Mouse (Mus musculus) megakaryocyte-erythroid progenitor cell, adult 5-6 weeks (primary cell): ENCODE data around the gene Wnt3a. TPM values are rescaled to one million over a fixed set of nuclear protein-coding genes. Genes with fewer than 3 reads are reported as not detected.
A peak's percentile ranks its signal among the peaks of the same experiment; 100 is the strongest.

Experiments used
- ATAC-seq: replicated peaks from 2 replicates; pipeline ENCODE4 v1.8.0; 2016; ENCODE audit warnings: mild to moderate bottlenecking, inconsistent platforms; ENCODE audit not compliant: severe bottlenecking, poor library complexity, low FRiP score, low TSS enrichment
- total RNA-seq, 2 experiments: library from RNA; stranded (forward) in 1 of 2; stranded (reverse) in 1 of 2; fragments of 200-1000, 215-1000 nt in 1 of 2; fragments of >200 nt in 1 of 2; fragmentation: Nextera tagmentation in 1 of 2; gene quantifications; 2 replicates each; pipeline ENCODE4 v1.2.3; 2014 to 2017

Wnt3a gene
- total RNA-seq, 2 experiments from 2014 or later = not detected

DNA sequence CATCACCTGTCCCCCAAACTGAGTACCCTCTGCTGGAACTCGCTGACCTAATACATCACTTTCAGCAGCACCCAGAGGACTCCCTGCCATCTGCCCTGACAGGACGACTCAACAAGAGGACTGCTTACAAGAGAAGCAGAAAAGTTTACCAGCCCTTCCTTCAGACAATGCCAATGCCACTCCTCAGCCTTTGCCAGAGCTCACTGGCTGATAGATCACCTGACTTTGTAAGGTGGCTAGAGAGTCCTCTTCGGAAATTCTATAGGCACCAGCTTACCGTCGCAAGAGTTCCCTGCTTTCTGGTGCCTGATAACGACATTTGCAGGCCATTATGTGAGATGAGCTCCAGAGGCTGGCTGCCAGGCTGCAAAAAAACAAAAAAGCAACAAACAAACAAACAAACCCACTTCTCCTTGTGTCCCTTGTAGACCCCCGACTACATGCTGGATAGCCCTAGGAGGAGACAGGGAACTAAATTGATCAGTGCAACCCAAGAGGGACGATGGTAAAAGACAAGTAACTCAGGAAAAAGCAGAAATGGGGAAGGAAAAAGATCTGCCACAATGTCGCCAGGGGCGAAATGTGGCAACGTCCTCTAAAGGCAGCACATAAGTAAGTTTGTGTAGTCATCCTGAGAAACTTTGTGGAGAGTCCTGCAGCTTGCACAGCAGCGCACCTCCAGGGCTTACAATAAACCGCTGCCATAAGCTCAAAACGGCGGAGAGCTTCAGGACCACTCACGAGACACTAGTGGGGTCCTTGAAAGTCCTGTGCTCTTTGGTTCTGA is 89.1 kb downstream of the Wnt3a start:
- peak; percentile 25 for ATAC-seq

Other genes with a start within 250 kb of the Wnt3a start
- gene Obscn, start 154.3 kb downstream of the Wnt3a start, total RNA-seq (2014; fragmentation: Nextera tagmentation) = 0.37 and 0.52 TPM in 2 replicates
- under 0.01 and 0.23 TPM in 2 replicates for gene Obscn, start 154.3 kb downstream of the Wnt3a start, total RNA-seq (2017)
- 14.3 and 26.1 TPM in 2 replicates for gene Iba57, start 127.0 kb downstream of the Wnt3a start, total RNA-seq (2014; fragmentation: Nextera tagmentation)
- gene Iba57, start 127.0 kb downstream of the Wnt3a start, total RNA-seq (2017) = 11.2 and 11.9 TPM in 2 replicates
- gene Gjc2, start 107.5 kb downstream of the Wnt3a start, total RNA-seq (2014; fragmentation: Nextera tagmentation) = 0.55 TPM in 1 of 2 replicates, not detected in the other
- not detected in 2 replicates for gene Gjc2, start 107.5 kb downstream of the Wnt3a start, total RNA-seq (2017)
- 72.9 and 91.5 TPM in 2 replicates for gene Guk1, start 98.5 kb downstream of the Wnt3a start, total RNA-seq (2014; fragmentation: Nextera tagmentation)
- gene Guk1, start 98.5 kb downstream of the Wnt3a start, total RNA-seq (2017) = 52.0 and 72.3 TPM in 2 replicates
- 49.2 and 76.8 TPM in 2 replicates for gene Mrpl55, start 88.3 kb downstream of the Wnt3a start, total RNA-seq (2014; fragmentation: Nextera tagmentation)
- 57.4 and 106 TPM in 2 replicates for gene Mrpl55, start 88.3 kb downstream of the Wnt3a start, total RNA-seq (2017)
- gene 2310033P09Rik, start 82.4 kb downstream of the Wnt3a start, total RNA-seq (2014; fragmentation: Nextera tagmentation) = 16.6 and 36.0 TPM in 2 replicates
- 15.4 and 17.6 TPM in 2 replicates for gene 2310033P09Rik, start 82.4 kb downstream of the Wnt3a start, total RNA-seq (2017)
- gene Arf1, start 62.5 kb downstream of the Wnt3a start, total RNA-seq (2014; fragmentation: Nextera tagmentation) = 163 and 217 TPM in 2 replicates
- 282 and 284 TPM in 2 replicates for gene Arf1, start 62.5 kb downstream of the Wnt3a start, total RNA-seq (2017)
- not detected in 2 replicates for gene Wnt9a, start 16.2 kb upstream of the Wnt3a start, total RNA-seq (2014; fragmentation: Nextera tagmentation)
- not detected in 2 replicates for gene Wnt9a, start 16.2 kb upstream of the Wnt3a start, total RNA-seq (2017)
- gene Prss38, start 84.9 kb upstream of the Wnt3a start, total RNA-seq (2014; fragmentation: Nextera tagmentation) = not detected in 2 replicates
- not detected in 2 replicates for gene Prss38, start 84.9 kb upstream of the Wnt3a start, total RNA-seq (2017)
- 10.2 and 12.8 TPM in 2 replicates for gene Jmjd4, start 159.3 kb upstream of the Wnt3a start, total RNA-seq (2014; fragmentation: Nextera tagmentation)
- 7.4 and 10.3 TPM in 2 replicates for gene Jmjd4, start 159.3 kb upstream of the Wnt3a start, total RNA-seq (2017)
- gene Snap47, start 160.4 kb upstream of the Wnt3a start, total RNA-seq (2014; fragmentation: Nextera tagmentation) = 8.7 and 11.5 TPM in 2 replicates
- 9.0 and 9.6 TPM in 2 replicates for gene Snap47, start 160.4 kb upstream of the Wnt3a start, total RNA-seq (2017)
- gene Zfp867, start 181.7 kb upstream of the Wnt3a start, total RNA-seq (2014; fragmentation: Nextera tagmentation) = 2.0 and 2.6 TPM in 2 replicates
- gene Zfp867, start 181.7 kb upstream of the Wnt3a start, total RNA-seq (2017) = 2.2 and 2.7 TPM in 2 replicates
- 23.0 and 24.9 TPM in 2 replicates for gene Zkscan17, start 236.0 kb upstream of the Wnt3a start, total RNA-seq (2014; fragmentation: Nextera tagmentation)
- gene Zkscan17, start 236.0 kb upstream of the Wnt3a start, total RNA-seq (2017) = 10.4 and 17.5 TPM in 2 replicates